13 mouse cellular contexts compared by ENCODE assay signal in genomic region chr13:103868875-103869274, GRCm38 (mm10).
"Had no signal": no experiment of that assay in that cellular context is flagged by ENCODE, and none has a peak within 500 bp of the region (broad histone marks: within the 10 kb centered on the region; RNA-seq: fewer than 3 reads in every experiment).

No protein-coding gene starts in this region.

- DNase-seq: kidney, adult 18-20 months; kidney, adult 9 months; kidney, postnatal 14 days; kidney, postnatal 4 days; layer of hippocampus, adult 9-11 months; liver; lung, adult 18-20 months; lung, postnatal 14 days; lung, postnatal 4 days; thymus, postnatal 36 days had no signal

- ATAC-seq: liver, embryonic 12.5 days; midbrain, embryonic 13.5 days; midbrain, embryonic 16.5 days had no signal
